Mouse (Mus musculus) cortical plate, adult 2 months (tissue): ENCODE measurements at regions not wholly inside any gene's neighbourhood (a gene's known extent, or its start where the extent isn't known, plus 50 kb on each side); places are given as distances from the start of the nearest gene placed in this dataset.

Source experiments
- CTCF ChIP-seq: fragments of 200-500 bp; IDR thresholded peaks from 2 replicates; pipeline ENCODE4 v1.5.1; 2011; ENCODE audit warnings: mild to moderate bottlenecking, control low read depth, low read length; ENCODE audit not compliant: insufficient read depth; ENCODE audit errors: extremely low read depth
- POLR2A ChIP-seq: fragments of 200-500 bp; IDR thresholded peaks from 2 replicates; pipeline ENCODE4 v1.6.1; 2011; ENCODE audit warnings: mild to moderate bottlenecking, low read length, control low read depth; ENCODE audit not compliant: insufficient read depth; ENCODE audit errors: extremely low read depth

DNA sequence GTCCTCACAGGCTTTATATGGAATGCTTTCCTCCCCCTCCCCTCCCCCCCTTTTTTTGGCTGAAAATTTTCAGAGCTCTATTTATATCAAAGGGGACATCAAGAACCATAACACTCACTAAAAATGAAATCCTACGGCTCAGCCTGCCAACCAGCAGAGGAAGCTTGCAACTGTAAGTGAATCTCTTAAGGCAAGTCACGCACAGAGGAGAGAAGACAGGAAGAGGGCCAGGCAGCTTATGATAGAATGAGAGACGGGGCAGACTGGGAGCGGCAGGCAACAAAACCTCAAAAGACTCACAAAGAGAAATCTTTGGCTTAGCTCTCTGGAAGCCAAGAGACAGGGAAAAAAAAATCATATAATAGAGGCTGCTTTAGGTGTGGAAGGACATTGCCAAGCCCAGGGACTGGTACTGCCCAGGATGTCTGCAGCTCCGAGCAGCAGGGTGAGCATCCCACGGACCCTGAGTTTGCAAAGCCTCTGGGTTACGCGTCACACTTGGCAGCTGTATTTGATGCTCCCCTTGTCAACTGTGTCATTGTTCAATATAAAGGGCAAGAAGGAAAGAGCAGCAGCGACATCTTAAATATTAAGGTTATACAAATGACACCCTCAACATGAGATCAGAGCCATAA, 330.0 kb downstream of the Gbe1 start:
- TF ChIP-seq CTCF (no peak), POLR2A (no peak)
